Mouse (Mus musculus) adrenal gland, postnatal 4 days (tissue): ENCODE data around the gene Ddr1. TPM values are rescaled to one million over a fixed set of nuclear protein-coding genes. Genes with fewer than 3 reads are reported as not detected.

Experiments used
- DNase-seq, 2 experiments: peaks; one replicate each; pipeline ENCODE4 v3.0.0; 2021 to 2022; ENCODE audit warnings: low spot score in 2 of 2, mixed read lengths in 2 of 2
- total RNA-seq, 2 experiments: library from RNA; stranded (reverse); gene quantifications; 2 replicates each; pipeline ENCODE4 v1.2.3; 2021

Gene Ddr1
- total RNA-seq, 2 experiments from 2014 or later, result 55.9 to 65.9 TPM

DNA sequence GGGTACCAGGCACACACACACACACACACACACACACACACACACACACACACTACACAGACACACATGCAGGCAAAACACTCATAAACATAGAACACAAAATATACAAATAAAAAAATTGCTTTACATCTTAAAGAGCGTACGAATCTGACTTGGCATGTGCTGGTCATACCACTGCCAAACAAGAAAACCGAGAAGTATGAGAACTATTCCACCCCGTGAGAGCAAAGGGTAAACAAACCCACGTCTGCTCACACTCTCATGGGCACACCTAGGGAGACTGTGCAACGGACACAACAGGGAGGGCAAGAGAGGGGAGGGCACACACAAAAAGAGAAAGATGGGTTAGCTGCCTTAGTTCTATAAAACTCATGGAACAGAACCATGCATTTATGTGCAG, 7.7 kb downstream of the Ddr1 start:
- no peak for DNase-seq

DNA sequence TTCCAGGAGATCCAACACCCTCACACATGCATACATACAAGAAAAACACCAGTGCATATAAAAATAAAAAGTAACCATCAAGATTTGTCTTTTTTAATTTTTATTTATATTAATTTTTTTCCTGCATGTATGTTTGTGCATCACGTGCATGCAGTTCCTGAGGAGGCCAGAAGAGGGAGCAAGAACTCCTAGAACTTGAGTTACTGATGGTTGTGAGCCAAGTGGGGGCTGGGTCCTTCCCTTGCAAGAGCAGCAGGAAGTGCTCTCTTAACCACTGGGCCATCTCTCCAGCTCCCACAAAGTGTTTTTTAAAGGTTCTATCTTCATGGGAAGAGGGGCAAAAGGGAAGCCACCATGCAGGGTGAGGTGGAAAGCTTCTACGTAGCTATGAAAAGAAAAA, 9.1 kb downstream of the Ddr1 start:
- DNase-seq, result no peak

DNA sequence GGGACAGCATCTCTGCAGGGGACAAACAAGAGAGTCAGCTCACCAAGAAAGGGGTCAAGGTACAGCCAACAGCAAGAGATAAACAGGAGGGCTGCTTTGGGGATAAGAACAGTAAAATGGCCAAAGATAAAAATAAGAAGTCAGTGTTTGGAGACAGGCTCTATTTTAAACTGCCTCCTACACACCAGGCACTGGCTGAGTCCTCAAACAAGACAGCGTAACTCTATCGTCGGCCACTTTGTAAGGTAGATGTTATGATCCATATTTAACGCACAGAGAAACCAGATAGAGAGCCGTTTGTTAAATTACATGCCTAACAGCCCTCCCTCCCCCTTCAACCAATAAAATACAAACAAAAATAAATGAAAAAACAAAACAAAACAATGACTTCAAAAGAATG, 10.5 kb downstream of the Ddr1 start:
- no peak for DNase-seq

DNA sequence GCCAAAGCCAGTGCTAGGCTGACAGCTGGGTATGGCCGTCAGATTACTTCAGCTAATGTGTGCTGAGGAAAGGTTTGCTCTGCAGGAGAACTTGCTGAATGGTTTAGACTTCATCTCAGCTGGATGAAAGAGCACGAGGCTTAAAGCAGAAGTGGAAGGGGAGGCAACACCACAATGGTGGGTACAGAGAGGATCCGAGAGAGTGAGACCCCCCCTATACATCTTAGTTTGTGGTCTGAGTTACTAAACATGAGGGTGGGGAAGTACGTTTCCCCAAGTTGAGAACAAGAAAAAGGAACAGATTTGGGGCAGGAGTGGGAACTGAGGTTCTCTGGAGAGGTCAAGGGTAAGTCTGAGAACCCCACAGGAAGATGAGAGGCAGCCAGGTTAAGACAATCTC, 12.1 kb downstream of the Ddr1 start:
- no peak for DNase-seq

DNA sequence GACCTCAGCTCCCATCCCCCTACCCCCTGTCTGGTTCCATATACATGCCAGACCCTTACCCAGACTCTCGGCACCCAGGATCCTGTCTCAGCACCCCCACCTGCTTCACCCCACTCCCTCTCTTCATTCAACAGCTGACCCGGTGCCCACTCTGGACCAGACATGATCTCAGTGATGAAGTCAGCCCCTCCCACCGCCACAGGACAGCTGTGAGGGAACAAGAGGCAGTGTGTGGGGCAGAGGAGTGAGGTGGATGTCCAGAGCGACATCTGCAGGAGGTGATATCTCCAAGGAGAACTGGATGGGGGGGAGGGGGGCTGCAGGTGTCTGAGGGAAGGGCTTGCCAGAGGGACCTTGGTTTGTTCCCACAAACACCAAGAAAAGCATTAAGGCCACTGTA, 12.6 kb downstream of the Ddr1 start:
- DNase-seq, result no peak

DNA sequence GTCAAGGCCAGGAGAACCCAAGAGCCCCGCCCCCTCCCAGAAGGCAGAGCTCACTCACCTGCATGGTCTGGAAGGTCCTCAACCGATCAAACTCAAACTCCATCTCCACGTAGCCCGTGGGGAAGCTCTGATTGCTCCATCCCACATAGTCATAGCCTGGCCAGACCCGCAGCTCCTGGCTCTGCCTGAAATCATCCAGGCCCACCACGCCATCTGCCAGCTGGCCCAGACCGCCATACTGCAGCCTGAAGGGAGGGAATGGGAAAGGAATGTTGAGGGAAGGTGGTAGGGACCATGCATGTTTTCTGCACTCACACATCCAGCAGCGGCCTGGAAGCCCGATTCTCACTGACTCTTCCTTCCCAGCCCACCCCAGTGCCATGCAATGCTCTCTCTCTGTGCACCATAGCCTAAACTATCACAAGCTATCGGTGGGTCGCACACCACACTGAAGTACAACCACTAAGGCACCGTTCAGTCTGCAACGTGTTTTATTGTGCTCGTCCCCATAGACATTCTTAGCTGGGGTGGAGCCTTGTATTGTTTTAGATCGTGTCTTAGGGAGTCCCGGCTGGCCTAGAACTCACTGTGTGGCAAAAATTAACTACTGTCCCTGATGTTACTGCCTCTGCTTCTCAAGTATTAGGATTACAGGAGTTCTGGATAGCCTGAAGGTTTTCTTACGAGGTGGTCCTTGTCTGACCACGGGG, 14.3 kb downstream of the Ddr1 start:
- no peak for DNase-seq

DNA sequence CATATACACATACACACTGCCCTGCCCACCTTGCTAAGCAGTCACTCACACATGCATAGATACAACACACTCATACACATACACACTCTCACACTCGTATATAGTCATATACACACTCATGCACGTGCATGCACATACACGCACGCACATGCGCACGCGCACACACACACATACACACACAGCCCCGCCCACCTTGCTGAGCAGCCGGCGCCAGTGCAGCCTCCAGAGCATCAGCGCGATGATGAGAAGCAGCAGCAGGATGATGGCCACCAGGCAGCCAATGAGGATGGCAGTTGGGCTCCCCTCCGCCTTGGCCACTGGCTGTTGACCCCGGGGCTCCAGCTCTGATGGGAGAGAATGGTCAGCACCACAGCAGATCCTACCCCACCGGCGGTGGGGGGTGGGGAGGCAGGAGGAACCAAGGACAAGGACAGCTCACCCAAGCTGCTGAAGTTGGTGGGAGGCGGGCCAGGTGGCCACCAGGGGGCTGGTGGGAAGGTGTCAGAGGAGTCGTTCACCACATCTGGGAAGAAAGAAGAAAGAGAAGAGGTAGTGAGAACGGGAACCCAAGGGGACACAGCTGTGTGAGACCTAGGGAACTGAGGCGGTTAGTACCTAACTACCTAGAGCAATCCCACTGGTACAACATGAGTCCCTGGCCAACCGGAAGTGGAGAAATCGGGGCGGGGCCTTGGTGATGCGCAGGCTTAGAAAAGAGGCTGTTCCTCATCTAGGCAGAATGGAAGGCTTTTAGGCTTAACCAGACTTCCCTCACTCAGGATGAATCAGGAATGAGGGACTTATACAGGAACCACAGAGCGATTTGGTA, 15.9 kb downstream of the Ddr1 start:
- DNase-seq, result no peak

DNA sequence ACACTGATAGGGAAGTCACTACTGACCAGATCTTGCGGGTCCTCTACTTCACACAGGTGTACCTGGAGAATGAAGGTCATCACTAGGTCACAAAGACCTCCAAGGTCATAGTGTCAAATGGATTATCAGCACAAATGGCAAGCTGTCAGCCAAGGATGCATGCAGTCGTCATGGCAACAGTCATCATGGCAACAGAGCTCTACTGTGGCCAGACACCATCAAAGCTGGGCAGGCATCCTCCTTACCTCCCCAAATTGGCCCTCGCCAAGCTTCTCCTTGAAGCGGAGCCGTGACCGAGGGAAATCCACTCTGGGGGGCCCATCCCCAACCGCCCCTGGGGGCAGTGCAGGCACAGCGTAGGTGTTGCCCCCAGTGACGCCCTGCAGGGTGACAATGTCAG, 19.4 kb downstream of the Ddr1 start:
- DNase-seq, result no peak

DNA sequence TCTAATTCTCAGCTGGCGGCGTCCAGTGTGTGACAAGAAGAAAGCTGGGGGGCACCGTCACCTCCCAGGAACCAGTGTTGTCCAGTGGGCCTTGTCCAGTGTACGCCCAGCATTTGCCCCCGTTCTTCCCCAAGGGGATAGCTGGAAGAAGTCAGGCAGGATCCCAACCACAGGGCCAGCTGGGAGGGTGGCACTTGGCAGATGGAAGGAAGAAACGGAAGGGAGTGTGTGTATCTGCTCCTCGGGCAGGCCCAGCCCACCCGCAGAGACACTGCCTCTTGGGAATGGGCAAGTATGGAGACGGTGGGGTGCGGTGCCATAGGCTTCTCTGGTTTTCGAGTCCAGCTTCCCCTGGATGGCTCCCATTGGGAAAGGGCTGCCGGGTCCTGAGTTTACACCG, 22.4 kb downstream of the Ddr1 start:
- no peak for DNase-seq

DNA sequence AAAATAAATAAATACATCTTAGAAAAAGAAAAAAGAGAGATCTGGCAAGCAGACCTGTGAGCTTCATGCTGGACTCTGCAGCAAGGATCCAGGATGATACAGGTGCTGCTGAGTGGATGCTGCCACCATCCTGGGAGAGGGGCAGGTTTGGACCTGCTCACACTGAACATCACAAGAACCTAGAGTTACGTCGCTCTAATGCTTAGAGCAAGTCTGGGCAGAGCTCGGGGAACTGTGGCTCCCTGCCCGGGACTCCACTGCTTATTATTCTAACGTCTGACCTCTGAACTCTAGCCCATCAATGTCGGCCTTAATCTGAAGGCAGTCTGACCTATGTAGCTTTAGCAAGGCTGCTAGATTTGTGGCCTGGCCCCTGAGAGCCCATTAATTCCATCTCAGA, 23.8 kb downstream of the Ddr1 start:
- no peak for DNase-seq

DNA sequence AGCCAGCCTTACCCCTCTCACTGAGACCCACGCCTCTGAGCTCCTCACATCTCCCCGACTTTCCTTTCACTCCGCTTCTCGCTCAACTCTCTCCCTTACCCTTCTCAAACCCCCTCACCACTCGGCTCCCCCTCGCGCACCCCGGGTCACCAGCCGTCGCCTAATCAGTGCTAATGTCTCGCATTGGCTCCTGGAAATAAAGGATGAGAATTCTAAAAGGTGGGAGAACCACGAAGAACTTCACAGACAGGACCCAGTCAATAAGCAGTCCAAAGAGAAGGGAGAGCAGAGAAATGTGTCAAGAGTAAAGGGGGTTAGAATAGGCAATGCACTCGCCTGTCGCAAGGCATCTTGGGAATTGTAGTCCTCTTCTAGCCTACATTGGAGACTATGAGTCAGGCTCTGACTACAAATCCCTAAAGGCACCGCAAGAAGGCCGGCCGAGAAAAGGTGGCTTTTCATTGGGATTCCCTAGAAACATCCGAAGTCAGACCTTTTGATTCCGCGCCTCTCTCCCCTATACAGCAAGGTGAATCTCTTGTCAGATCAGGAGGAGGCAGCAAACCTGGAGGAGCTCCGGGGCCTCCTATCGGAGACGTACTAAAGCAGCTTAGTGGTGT, 30.9 kb downstream of the Ddr1 start, which contains the start of gene Gtf2h4:
Gene Gtf2h4, minus strand, starts transcription at position 324 of the 620 bp plus-strand sequence.
- peak; percentile 44 to 72 for DNase-seq

DNA sequence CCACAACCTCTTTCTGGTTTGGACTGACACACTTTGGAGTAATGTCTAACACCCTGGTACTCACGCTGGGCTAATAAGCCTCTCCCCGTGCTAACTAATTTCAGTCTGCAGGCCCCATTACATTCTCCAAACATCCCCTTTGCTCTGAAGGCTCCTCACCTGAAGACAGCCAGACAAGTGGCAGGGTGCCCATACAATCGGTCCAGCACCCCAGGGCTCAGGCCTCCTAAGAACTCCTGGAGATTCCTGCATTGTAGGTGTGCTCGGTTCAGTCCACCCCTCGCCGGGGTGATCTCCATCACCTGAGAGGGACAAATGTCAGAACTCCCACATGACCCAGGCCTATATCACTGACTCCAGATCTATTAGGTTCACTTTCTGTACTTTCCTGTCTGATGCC, 31.9 kb downstream of the Ddr1 start:
- DNase-seq, result no peak

DNA sequence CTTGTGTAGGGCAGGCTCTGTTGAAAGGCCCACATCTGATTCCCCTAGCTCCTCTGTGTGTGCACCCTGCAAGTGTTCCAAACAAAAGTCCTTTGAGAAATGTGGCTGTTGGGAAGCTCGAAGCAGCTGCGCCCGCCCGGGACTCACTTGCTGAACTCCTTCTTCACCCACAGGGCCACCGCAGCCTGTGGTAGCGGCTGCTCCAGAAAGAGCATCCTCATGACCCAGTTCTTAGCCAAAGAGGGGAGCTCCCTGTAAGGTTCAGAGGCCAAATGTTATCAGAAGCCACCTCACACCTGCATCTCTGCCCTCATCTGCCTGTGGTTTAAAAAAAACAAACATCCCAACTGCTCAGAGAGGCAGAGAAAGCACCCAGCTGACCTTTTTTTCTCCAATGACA, 32.6 kb downstream of the Ddr1 start:
- DNase-seq, result no peak

DNA sequence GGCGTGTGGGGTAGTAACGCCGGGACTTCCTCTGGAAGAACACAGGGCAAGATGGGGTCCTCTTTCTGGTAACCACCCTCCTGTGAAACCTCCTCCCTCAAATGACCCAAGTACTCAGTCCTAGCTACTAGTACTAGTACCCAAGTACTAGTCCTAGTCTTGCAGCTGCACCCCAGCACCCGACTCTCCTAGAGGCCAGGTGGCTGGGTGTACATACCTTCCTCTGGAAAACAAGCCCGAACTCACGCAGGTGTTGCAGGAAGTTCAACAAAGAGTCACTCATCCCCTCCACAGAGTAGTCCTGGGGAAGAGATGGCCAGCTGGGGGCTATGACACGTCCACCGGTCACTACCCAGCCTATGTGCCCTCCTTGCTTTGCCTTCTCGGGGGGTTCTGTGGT, 34.7 kb downstream of the Ddr1 start:
- DNase-seq, result no peak

DNA sequence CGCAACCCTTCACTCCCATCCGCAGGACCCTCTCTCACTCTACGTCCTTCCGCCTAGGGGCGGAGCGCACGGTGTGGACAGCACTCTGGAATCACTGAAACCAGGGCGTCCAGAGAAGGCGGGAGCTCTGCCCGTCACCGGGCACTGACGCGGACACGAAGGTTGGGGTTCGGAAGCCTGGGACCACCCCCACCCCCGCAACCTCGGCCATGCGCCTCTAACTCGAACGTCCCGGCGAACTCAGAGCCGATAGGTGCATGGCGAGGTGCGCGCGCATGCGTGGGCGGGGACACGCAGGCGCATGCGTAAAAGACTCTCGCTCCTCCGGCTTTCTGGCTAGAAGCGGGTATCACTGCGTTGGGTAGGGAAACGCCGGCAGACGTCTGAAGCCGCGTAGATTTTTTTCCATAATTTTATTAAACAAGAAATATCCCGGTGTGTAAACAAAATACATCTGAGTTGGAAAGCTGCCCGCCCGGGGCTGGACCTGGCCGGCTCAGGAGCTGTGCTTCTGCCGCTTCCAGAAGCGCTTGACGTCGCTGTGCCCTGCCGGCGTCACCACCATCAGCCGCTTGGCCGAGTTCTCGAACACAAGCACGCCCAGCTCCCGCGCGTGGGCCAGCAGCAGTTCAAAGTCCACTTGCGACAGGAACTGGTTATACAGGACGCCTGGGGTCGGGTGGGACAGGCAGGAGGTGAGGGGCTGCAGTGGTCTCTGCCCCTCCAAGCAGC, 36.9 kb downstream of the Ddr1 start, which contains the start of gene Vars2:
Gene Vars2, minus strand, starts transcription at position 259 of the 732 bp plus-strand sequence.
- peak; percentile 93 to 96 for DNase-seq

DNA sequence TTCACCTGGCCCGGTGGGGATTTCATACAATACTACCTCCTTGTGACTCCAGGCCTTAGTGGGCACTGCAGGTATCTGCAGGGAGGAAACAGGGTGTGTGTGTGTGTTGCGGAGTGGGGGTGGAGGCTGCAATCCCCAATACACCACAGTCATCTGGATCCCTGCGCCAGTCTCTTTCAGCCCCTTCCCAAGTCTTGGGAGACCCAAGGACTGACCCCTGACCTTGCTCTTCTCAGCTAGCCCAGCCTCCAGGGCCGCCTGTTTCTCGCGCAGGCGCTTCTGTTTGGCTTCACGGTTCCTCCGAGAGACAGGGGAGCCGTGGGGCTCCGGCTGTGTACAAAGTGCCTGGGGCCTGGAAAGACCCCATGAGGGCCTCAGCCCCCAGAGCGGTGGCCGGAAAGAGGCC, 37.6 kb downstream of the Ddr1 start:
- no peak for DNase-seq

DNA sequence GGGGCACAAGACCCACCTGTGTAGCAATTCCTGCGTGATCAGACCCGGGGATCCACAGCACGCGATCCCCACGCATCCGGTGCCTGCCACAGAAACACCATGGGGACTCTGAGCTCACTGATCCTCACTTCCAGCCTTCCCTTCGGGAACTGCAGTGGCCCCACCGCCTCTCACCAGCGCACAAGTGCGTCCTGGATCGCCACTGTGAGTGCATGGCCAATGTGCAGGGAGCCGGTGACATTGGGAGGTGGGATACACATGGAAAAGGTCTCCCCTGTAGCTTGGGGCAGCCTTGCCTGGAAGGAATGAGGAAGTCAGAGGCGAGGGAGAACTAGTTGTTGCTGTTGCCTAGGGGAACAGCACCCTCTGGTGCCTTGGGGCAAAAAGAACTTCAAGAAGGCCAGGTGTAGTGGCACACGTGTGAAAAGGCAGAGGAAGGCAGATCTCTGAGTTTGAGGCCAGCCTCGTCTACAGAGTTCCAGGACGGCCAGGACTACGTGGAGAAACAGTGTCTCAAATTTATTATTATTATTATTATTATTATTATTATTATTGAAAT, 38.4 kb downstream of the Ddr1 start:
- DNase-seq, result no peak

DNA sequence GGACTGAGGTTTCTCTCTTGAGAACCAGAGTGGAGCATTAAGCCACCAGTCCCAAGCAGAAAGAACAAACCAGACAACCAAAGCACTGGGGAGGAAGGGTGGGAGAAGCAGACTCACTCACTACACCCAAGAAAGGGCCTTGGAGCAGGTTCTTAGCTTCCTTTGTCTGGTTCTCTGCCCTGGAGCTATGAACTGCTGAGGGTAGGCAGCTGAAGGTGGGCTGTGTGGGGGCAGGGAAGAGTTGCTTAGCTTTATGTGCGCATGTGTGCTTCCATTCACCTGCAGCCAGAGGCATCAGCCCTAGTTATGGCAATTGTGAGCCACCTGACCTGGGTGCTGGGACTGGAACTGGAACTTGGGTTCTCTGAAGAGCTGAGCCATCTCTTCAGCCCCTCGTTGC, 51.3 kb downstream of the Ddr1 start:
- no peak for DNase-seq

DNA sequence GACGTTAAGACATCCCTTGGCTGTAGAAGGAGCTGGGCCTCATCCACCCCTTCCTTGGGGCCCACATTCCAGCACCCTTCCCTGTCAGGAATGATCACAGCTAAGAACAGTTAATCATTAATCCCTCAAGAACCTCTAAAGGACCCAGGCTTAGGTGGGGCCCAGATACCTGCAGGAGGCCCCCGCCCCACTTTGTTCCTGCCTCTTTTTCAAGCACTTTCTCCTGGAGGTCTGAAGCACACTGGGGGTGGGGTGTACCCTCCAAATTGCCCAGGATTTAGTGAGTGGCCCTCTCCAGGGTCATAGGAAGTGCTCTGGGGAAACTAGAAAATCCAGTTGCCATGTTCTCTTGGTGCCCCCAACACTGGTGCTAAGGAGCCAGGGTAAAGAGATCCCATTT, 55.0 kb downstream of the Ddr1 start:
- DNase-seq, result no peak

DNA sequence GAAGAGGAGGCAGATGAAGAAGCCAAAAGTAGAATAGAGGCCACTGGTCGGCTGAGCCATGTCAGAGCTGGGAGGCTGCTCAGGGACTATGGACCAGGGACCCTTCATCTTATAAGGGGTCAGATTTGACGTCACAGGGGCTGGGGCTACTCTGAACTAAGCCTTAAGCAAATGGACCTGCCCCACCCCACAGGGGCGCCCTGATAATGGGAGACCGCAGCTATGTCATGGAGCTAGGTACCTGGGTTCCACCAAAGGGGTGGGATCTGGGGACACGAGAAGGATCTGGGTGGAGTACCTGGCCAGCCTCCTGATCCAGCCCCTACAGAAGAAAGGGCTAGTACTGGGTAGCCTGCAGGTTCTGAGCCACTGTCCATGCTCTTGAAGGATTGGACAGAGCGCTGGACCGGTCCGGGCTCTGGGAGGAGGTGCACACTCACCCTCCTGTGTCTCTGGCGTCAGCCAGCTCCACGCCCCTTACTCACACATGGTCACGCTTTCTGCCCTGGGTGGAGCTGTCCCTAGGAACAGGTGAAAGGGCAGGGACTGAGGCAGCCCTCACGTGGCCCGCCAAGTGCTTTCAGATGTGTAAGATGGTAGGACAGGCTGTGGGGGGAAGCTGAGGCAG, 60.7 kb downstream of the Ddr1 start, which contains the start of gene Mucl3:
Gene Mucl3, minus strand, starts transcription at position 87 of the 628 bp plus-strand sequence.
- no peak for DNase-seq

DNA sequence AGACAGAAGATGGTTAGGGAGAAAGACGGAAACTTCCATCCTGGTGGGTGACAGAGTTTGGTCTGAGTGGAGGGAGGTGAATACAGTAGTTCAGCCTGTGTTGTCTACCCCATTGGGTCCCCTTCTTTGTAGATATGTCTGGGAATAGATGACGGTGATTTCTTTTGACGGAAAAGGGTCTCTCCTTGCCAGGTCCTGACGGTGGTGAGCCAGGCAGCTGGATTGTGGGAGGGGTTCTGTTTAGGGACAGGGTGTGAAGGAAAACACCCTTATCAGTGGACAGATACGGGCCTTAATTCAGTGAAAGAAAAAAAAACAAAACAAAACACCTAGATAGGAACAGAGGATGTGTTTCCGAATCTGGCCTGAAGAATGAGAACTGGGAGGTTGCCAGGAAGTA, 65.1 kb downstream of the Ddr1 start:
- DNase-seq, result no peak
